Mouse (Mus musculus): Measurements from ENCODE around the gene Sh3bp1.
"Not testable (repeated sequence)": the region's sequence is repeated elsewhere in the genome, so short reads cannot be mapped to it uniquely, and the experiment has no call there.

The Sh3bp1 gene

GRCm38 (mm10) chr15:78877810-78878390, 21.7 kb upstream of the Sh3bp1 start:
- DNase-seq (ENCODE audit: low spot score in 2 of 2) = peak in 1 of 2 experiments; percentile 29

DNA sequence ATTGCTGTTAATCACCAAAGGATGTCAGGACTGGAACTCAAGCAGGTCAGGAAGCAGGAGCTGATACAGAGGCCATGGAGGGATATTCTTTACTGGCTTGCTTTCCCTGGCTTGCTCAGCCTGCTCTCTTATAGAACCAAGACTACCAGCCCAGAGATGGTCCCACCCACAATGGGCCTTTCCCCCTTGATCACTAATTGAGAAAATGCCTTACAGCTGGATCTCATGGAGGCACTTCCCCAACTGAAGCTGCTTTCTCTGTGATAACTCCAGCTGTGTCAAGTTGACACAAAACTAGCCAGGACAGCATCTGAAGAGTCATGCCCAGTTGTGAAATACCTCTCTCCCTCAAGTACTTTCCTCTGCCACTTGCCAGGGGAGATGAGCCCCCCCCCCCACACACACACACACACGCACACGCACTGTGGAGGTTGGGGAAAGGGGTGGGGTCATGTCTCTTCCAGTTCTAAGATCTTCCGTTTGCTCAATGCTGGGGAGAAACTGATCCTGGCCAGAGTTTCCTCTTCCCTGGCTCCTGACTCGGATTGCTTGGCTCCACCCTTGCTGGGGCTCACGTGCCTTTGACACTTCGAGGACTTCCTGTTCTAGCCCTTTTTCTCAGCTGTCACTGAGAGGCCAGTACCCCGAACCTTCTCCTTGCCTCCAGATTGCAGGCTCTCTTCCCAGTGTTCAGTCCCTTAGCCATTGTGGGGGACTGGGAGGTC, 20.6 kb upstream of the Sh3bp1 start:
- DNase-seq (ENCODE audit: low spot score in 2 of 2) = not testable (repeated sequence)

DNA sequence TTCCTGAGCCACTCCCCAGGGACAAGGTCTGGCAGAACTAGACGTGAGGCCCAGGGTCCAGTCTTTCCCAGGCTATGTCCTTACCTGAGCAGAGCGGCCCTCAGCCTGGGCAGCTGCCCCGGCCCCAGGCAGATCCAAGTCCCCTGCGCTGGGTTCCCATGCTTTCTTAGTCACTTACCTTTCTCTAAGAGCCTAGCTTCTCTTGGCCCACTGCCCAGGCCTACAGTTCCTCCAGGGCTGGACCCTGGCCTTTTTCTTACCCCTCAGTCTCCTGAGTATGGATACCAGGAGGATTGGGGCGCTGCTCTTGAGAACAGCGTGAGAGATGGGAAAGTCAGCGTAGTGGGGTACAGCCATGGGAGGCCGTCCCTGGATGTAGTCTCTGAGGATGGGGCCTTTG, 19.1 kb upstream of the Sh3bp1 start:
- no peak for DNase-seq (ENCODE audit: low spot score in 2 of 2)

- DNase-seq (ENCODE audit: low spot score in 2 of 2) = no peak
These were observed 17.7 kb upstream of the Sh3bp1 start for GRCm38 (mm10) chr15:78881828-78882227.

DNA sequence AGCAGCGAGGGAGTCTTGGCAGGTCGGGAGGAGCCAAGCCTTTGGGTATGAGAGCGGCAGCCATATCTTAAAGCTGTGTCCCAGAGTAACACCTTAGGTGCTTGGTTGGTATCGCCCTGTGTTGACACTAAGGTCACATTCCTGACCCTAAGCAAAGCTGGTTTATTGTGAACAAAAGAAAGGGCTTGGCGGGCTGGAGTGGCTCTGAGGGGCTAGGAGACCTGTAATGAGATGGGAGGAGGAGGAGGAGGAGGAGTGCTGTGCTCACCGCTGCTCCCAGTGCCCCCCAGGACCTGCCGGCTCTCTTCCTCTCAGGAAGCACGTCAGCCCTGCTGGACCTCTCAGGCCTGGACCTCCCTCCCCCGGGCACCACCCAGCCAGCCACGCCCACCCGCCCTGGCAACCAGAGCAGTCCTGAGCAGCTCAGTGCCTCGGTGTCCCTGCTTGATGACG, 10.1 kb upstream of the Sh3bp1 start:
- DNase-seq (ENCODE audit: low spot score in 2 of 2) = no peak

DNA sequence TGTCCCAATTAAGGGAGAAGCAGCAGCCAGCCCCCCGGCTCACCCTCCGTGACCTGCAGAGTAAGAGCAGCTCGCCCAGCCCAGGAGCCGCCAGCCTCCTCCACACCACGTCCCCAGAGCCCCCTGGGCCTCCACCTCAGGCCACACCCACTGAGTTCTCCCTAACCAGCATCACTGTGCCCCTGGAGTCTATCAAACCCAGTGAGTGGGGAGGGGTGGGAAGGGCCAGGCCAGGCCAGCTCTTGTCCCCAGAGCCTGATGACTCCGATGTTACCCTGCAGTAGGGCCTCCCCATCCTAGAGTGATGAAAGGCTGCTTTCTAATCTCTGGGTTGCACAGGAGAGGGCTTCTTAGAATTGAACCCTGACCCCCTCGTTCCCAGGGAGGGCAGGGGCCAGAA, 7.1 kb upstream of the Sh3bp1 start:
- DNase-seq (ENCODE audit: low spot score in 2 of 2) = no peak

- peak; percentile 31 to 55 for DNase-seq (ENCODE audit: low spot score in 2 of 2)
These were observed 4.8 kb upstream of the Sh3bp1 start for GRCm38 (mm10) chr15:78894726-78895125.

- no peak for DNase-seq (ENCODE audit: low spot score in 2 of 2)
These were observed 3.8 kb upstream of the Sh3bp1 start for GRCm38 (mm10) chr15:78895741-78896140.

DNA sequence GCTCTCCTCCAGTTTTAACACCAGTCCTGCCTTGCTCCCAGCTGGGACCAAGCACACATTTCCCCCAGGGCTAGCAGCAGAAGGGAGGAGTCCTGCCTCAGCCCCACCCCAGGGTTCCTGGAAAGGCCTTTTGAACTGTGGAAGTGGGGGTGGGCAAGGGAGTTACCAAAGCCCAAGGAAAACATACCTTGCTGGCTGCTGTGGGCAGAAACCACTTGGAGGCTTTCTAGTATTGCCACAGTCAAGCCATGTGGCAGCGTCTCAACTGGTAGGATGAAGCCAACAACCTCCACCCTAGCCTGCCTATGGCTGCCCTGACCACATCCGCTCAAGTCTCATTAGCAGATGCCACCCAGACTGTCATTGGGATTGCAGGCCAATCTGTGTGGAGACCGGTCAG, 3.4 kb upstream of the Sh3bp1 start:
- peak; percentile 28 to 38 for DNase-seq (ENCODE audit: low spot score in 2 of 2)

GRCm38 (mm10) chr15:78897488-78897887, 2.1 kb upstream of the Sh3bp1 start:
- DNase-seq (ENCODE audit: low spot score in 2 of 2) = peak in 1 of 2 experiments; percentile 61

DNA sequence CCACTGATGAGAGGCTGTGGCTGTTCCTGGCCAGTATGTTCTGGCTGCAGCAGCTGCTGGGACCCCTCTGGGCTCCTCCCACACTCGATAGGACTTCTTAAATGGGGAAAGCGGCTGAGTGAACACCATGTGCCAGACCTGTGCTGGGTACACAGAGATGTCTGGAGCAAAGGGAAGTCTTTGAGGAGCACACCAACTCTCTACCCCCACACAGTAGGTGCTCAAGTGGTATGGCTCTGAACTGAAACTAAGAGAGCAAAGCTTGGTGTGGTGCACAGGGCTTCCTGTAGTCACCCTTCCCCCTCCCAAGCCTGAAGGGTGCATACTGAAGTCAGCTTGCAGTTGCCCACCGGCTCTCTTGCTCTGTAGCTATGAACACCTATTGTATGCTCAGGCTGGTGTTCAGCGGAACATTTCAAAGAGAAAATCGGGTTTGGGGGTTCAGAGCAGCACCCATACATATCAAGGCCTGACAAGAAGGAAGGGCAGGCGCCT, 1.0 kb upstream of the Sh3bp1 start:
- peak; percentile 48 to 55 for DNase-seq (ENCODE audit: low spot score in 2 of 2)

- peak in 1 of 2 experiments; percentile 47 for DNase-seq (ENCODE audit: low spot score in 2 of 2)
These were observed 194 bp upstream of the Sh3bp1 start, which contains the start of gene Gm49510 for GRCm38 (mm10) chr15:78899409-78899739. Gene Gm49510 (plus strand): TSS chr15:78899667.

GRCm38 (mm10) chr15:78900585-78901421, 1.2 kb downstream of the Sh3bp1 start:
- peak; percentile 41 for DNase-seq (ENCODE audit: low spot score in 2 of 2)

- DNase-seq (ENCODE audit: low spot score in 2 of 2) = no peak
These were observed 1.8 kb downstream of the Sh3bp1 start for GRCm38 (mm10) chr15:78901422-78901789.

- peak; percentile 83 to 91 for DNase-seq (ENCODE audit: low spot score in 2 of 2)
These were observed 3.7 kb downstream of the Sh3bp1 start for GRCm38 (mm10) chr15:78903243-78903642.

- no peak for DNase-seq (ENCODE audit: low spot score in 2 of 2)
These were observed 8.8 kb downstream of the Sh3bp1 start for GRCm38 (mm10) chr15:78908399-78908798.

- no peak for DNase-seq (ENCODE audit: low spot score in 2 of 2)
These were observed 9.4 kb downstream of the Sh3bp1 start for GRCm38 (mm10) chr15:78908982-78909381.

- DNase-seq (ENCODE audit: low spot score in 2 of 2) = peak in 1 of 2 experiments; percentile 67
These were observed 12.5 kb downstream of the Sh3bp1 start for GRCm38 (mm10) chr15:78912040-78912439.

GRCm38 (mm10) chr15:78913632-78914090, 14.1 kb downstream of the Sh3bp1 start, which contains the start of gene Pdxp:
Gene Pdxp (plus strand): TSS chr15:78913919.
- DNase-seq (ENCODE audit: low spot score in 2 of 2) = peak; percentile 80 to 96

GRCm38 (mm10) chr15:78914091-78914822, 14.7 kb downstream of the Sh3bp1 start:
- no peak for DNase-seq (ENCODE audit: low spot score in 2 of 2)

Data from spleen, postnatal 10 days (tissue).